In genomic region chr10:37138778-37139442, GRCm38 (mm10) we compare ENCODE assay signal across 8 mouse cellular contexts. TPM values are rescaled to one million over a fixed set of nuclear protein-coding genes. Genes with fewer than 3 reads are reported as not detected.
DNase-seq lines count a peak whose midpoint lies in the region; ATAC-seq and TF ChIP-seq lines count a peak whose summit lies in the region.

TSS of gene Marcks (minus strand) at chr10:37138920.

- peaks cover 8% of the 10 kb centered on the region for H3K4me1 ChIP-seq in hindbrain, embryonic 16.5 days (ENCODE audit: control insufficient read depth, insufficient read depth, low read depth, low read length)

- under 1% methylated on average over 39 of the region's 39 CpGs for WGBS in hindbrain, embryonic 16.5 days

- H3K27me3 ChIP-seq in hindbrain, embryonic 16.5 days (replicated peaks; ENCODE audit: control insufficient read depth, insufficient read depth, low read length): no peaks in the 10 kb centered on the region

- H3K36me3 ChIP-seq in hindbrain, embryonic 16.5 days (ENCODE audit: control insufficient read depth, insufficient read depth, low read length): no peaks in the 10 kb centered on the region; the same call in 1 of the 2 replicates

- H3K4me2 ChIP-seq in hindbrain, embryonic 16.5 days (ENCODE audit: low read length): peak within 1 kb of the TSS; percentile 62

- peak within 1 kb of the TSS; percentile 97 for H3K27ac ChIP-seq in gastrocnemius, adult 2 months
- peak within 1 kb of the TSS; percentile 100 for H3K27ac ChIP-seq in hindbrain, embryonic 16.5 days (ENCODE audit: low read depth, low read length)

- ATAC-seq in hindbrain, embryonic 16.5 days: peak; percentile 73

- intact Hi-C loops in gastrocnemius, adult 2 months (cut with DNase I): loop anchor here (5.0 to 10.0 kb wide), 2 partner anchors 258 to 656 kb away; no protein-coding TSS in a partner anchor

- H3K9me3 ChIP-seq in hindbrain, embryonic 16.5 days (ENCODE audit: control insufficient read depth, low read length): no peaks in the 10 kb centered on the region

- no peak for TF ChIP-seq CTCF in gastrocnemius, adult 2 months (IDR thresholded peaks at IDR 0.05)

- peak; percentile 65 for DNase-seq in T-cell, adult 2 months (ENCODE audit: low spot score)
- DNase-seq in cerebellum, postnatal 36 days: peak; percentile 79 to 84
- DNase-seq in gastrocnemius, adult 2 months: peak; percentile 91
- DNase-seq in left cerebral cortex, adult 11 months (ENCODE audit: low spot score): peak; percentile 81
- peak; percentile 93 for DNase-seq in lung, postnatal 36 days
- peak; percentile 96 for DNase-seq in retina, postnatal 1 day
- DNase-seq in thymus, postnatal 4 days: peak; percentile 95

- peak within 1 kb of the TSS; percentile 77 for H3K4me3 ChIP-seq in gastrocnemius, adult 2 months
- peak within 1 kb of the TSS; percentile 93 for H3K4me3 ChIP-seq in hindbrain, embryonic 16.5 days (ENCODE audit: low read length)

- H3K9ac ChIP-seq in hindbrain, embryonic 16.5 days (ENCODE audit: low read depth, low read length): peak within 1 kb of the TSS; percentile 100

RNA-seq across cellular contexts. Expression of gene Marcks, which starts in this region (rescaled TPM):
- total RNA-seq in gastrocnemius, adult 2 months (2021): 10 to 100 TPM; 12.9 to 26.6 TPM
- 140 and 154 TPM in 2 replicates for polyA plus RNA-seq in hindbrain, embryonic 16.5 days (2015; fragmentation: Nextera tagmentation; extraction: Ambion mirVana)

Comparison
In these comparisons a context has a peak if more than half of its experiments do, and no peak if none do; other contexts are left out.
1. Peak in every context shown above with its lines: DNase-seq, ATAC-seq, H3K4me3 ChIP-seq and H3K27ac ChIP-seq.